Mouse (Mus musculus) brain, adult 2 months (tissue): Measurements from ENCODE around the gene Olfr1026.

Experiments used
- DNase-seq: peaks from one replicate; pipeline ENCODE4 v3.0.0; 2011; ENCODE audit warnings: low read depth, low spot score

Olfr1026 gene

GRCm38 (mm10) chr2:85921258-85921657 is at the start of gene Olfr1026:
Gene Olfr1026, plus strand, starts transcription at chr2:85921558.
- DNase-seq = no peak

DNA sequence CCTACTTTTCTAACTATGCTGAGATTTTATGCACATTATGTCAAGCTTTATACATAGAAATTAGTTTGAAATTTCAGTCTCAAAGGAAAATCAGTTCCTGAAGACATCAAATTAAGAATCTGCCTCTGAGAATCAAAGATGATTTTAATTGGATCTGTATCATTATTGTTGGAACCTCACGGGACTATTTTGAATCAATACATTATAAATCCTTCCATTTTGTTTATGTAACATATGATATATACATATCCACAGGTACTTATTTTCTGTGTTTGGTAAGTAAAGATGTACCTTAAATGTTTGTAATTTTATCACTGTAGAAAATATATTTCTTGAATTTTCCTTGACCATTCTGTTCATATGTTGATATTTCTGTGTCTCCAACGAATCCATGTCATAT is 36.0 kb upstream of the Olfr1026 start, which contains the start of gene Olfr1023:
TSS of gene Olfr1023 (plus strand) at position 301 of the 400 bp plus-strand sequence.
- no peak for DNase-seq

DNA sequence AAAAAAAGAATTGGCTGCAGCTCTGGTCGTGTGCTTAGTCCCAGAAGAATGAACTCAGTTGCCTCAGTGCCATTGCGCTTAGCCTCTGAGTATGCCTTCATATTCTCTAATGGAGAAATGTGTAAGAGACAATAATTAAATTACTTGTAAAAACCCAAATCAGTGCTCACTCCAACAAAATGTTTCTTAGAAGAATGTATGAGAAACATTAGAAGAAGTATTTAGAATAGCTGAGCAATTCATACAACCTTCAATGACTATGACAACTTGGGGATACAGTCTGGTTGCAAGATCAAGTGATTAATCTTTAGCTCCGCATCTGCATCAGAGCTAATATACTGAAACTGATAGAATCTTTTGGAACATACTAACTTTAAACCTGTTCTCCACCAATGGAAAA is 16.4 kb upstream of the Olfr1026 start, which contains the start of gene Olfr1024:
TSS of gene Olfr1024 (minus strand) at position 101 of the 400 bp plus-strand sequence.
- no peak for DNase-seq

GRCm38 (mm10) chr2:85913197-85913596 is 8.2 kb upstream of the Olfr1026 start:
- no peak for DNase-seq

GRCm38 (mm10) chr2:85914893-85915292 is 6.5 kb upstream of the Olfr1026 start, which contains the start of gene Olfr1025-ps1:
Gene Olfr1025-ps1, plus strand, starts transcription at chr2:85915193.
- DNase-seq = no peak

DNA sequence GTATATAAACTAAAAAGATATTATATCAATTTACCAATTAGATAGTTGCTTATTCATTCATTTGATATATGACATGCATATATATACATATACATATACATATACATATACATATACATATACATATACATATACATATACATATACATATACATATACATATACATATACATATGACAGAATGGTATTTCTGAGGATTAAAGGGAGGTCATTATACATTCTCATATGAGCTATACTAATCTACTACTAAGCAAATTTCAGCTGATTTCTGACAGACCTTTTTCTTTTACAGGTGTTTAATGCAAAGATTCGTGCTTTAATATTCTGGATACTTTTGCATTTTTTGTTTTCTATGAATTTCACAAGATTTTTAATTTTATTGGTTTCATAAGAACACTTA is 28.8 kb downstream of the Olfr1026 start, which contains the start of gene Olfr1028:
TSS of gene Olfr1028 (plus strand) at position 301 of the 400 bp plus-strand sequence.
- DNase-seq = no peak

DNA sequence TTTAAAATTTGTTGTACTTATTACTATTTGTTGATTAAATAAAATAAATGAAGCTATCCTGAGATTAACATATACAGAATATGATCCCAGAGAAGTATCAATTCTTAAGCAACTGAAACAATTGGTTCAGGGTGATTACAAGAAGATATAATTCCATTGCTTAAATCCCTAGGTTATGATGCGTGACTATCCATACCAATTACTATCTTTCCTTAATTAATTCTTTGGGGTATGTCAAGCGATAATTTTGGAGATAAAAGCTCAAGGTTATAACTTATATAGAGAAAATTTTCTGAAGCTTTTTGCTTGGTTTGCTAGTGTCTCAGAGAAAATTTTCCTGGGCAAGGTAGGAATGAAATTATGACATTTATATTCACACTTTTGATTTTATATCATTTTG is 52.2 kb downstream of the Olfr1026 start, which contains the start of gene Olfr1029:
TSS of gene Olfr1029 (plus strand) at position 301 of the 400 bp plus-strand sequence.
- DNase-seq = no peak
